Mouse (Mus musculus): ENCODE measurements around the gene Dusp18. TPM values are rescaled to one million over a fixed set of nuclear protein-coding genes. Genes with fewer than 3 reads are reported as not detected.

Dusp18 gene
- polyA plus RNA-seq, 1 experiment from 2014 or later: 13.6 TPM

DNA sequence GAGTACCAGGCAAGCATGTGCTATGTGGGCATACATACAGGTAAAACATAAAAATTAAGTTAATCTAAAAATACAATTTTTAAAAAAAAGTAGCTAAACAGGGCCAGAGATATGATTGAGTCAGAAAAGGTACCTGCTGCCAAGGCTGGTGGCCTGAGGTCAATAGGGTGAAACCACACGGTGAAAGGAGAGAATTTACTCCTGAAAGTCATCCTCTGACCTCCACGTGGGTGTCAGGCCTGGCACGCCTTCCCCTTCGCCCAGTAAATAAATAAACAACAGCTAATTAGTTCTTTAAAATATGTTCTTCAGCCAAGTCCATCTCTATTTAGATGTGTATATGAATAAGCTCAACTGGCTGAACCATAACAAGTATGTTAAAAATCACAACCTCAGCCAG is 34.7 kb upstream of the Dusp18 start:
- WGBS: 69% methylated on average over 4 of the region's 4 CpGs
- H3K4me1 ChIP-seq: peaks cover 11% of the 10 kb centered on the region; the same call in 1 of the 2 replicates
- H3K9me3 ChIP-seq: no peaks in the 10 kb centered on the region
- no peaks in the 10 kb centered on the region for H3K36me3 ChIP-seq
- peaks cover 38% of the 10 kb centered on the region for H3K27me3 ChIP-seq (ENCODE audit: insufficient read depth, poor library complexity, severe bottlenecking)
- H3K4me3 ChIP-seq: no peak overlapping the region
- DNase-seq (ENCODE audit: low spot score): peak; percentile 16
- H3K27ac ChIP-seq: no peak overlapping the region

- DNase-seq (ENCODE audit: low spot score): peak; percentile 72
- peaks cover 11% of the 10 kb centered on the region; the same call in 1 of the 2 replicates for H3K4me1 ChIP-seq
- H3K36me3 ChIP-seq: no peaks in the 10 kb centered on the region
- H3K27ac ChIP-seq: no peak overlapping the region
- H3K27me3 ChIP-seq (ENCODE audit: insufficient read depth, poor library complexity, severe bottlenecking): peaks cover 54% of the 10 kb centered on the region
- H3K4me3 ChIP-seq: peak overlapping the region; percentile 62
- H3K9me3 ChIP-seq: no peaks in the 10 kb centered on the region
- WGBS: 66% methylated on average over 19 of the region's 19 CpGs
Measured at GRCm38 (mm10) chr11:3862661-3863453, 32.2 kb upstream of the Dusp18 start.

GRCm38 (mm10) chr11:3863454-3864112 is 31.5 kb upstream of the Dusp18 start, which contains the start of gene Osbp2:
Gene Osbp2, minus strand, starts transcription at chr11:3863903.
- peak; percentile 91 for DNase-seq (ENCODE audit: low spot score)
- Histone ChIP-seq H3K4me1 (peaks cover 11% of the 10 kb centered on the region; the same call in 1 of the 2 replicates), H3K27ac (peak within 1 kb of the TSS; percentile 60), H3K9me3 (no peaks in the 10 kb centered on the region), H3K36me3 (no peaks in the 10 kb centered on the region), H3K4me3 (peak within 1 kb of the TSS; percentile 62), H3K27me3 (ENCODE audit: insufficient read depth, poor library complexity, severe bottlenecking) (peaks cover 54% of the 10 kb centered on the region)
- 3% methylated on average over 58 of the region's 58 CpGs for WGBS

DNA sequence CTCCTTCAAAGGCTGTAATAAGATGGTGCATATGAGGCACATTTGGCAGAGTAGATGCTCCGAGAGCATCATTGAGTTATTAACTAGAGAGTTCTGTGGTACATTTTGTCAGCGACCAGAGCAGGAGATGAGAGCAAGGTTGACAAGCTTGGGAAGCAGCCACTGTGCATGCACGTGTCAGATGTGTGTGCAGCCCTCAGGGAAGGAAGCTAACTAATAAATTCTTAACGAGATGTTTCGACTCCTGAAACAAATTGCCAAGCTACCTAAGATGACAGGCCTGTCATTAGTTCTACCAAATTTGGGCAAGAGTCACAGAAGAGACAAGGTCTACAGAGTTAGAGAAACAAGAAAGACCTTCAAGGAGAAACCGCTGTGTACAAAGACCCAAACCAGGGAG is 30.7 kb upstream of the Dusp18 start:
- Histone ChIP-seq H3K4me3 (peak overlapping the region; percentile 62), H3K27me3 (ENCODE audit: insufficient read depth, poor library complexity, severe bottlenecking) (peaks cover 54% of the 10 kb centered on the region)

DNA sequence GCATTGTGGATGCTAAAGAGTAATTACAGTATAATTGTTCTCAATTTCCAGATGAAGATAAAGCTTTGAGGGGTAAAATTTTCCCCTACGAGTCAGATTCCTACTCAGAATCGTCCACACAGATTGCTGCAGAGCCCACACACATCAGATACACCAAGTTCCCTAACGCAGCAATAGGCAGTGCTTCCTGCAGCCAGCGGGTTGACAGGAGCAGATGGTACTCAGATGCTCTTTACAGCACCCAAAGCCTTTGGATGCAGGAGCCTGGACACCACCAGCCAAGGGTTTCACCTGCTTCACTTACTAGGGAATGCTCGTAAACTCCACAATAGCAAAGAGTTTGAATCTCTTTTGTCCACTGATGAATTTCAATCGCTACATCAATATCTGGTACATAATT is 18.6 kb upstream of the Dusp18 start:
- H3K27ac ChIP-seq: no peak overlapping the region
- H3K9me3 ChIP-seq: no peaks in the 10 kb centered on the region
- WGBS: 81% methylated on average over 6 of the region's 6 CpGs
- DNase-seq (ENCODE audit: low spot score): no peak
- no peaks in the 10 kb centered on the region for H3K4me1 ChIP-seq
- H3K36me3 ChIP-seq: no peaks in the 10 kb centered on the region
- no peak overlapping the region for H3K4me3 ChIP-seq
- 0 out of 2 replicates have a peak, but pooled peaks cover 8% of the 10 kb centered on the region for H3K27me3 ChIP-seq (ENCODE audit: insufficient read depth, poor library complexity, severe bottlenecking)

More for the DNA sequence above, 30.7 kb upstream of the Dusp18 start:
- peak overlapping the region; percentile 60; the same call in 1 of the 2 replicates for H3K27ac ChIP-seq
- no peaks in the 10 kb centered on the region for H3K36me3 ChIP-seq
- H3K9me3 ChIP-seq: no peaks in the 10 kb centered on the region
- H3K4me1 ChIP-seq: peaks cover 11% of the 10 kb centered on the region; the same call in 1 of the 2 replicates
- WGBS: 43% methylated on average over 6 of the region's 6 CpGs
- DNase-seq (ENCODE audit: low spot score): peak; percentile 68

DNA sequence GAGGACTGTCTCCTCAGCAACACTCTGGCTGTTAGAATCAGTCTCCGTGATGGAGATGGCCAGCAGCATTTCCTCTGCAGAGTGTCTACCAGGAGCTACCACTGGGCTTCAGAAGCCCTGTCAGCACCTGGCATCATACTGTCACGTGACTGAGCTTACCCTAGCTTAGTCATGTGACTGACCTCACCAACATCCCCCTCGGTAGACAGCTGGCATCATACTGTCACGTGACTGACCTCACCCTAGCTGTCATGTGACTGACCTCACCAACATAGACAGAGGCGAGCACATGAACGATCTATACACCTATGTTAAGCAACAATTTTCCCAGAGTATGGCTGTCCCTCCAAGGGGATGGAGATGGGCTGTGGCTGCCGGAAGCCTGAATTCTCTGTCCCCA is 16.4 kb upstream of the Dusp18 start:
- 71% methylated on average over 7 of the region's 7 CpGs for WGBS
- H3K4me1 ChIP-seq: no peaks in the 10 kb centered on the region
- no peaks in the 10 kb centered on the region for H3K36me3 ChIP-seq
- H3K4me3 ChIP-seq: no peak overlapping the region
- no peak overlapping the region for H3K27ac ChIP-seq
- peak; percentile 70 for DNase-seq (ENCODE audit: low spot score)
- H3K27me3 ChIP-seq (ENCODE audit: insufficient read depth, poor library complexity, severe bottlenecking): 0 out of 2 replicates have a peak, but pooled peaks cover 15% of the 10 kb centered on the region
- no peaks in the 10 kb centered on the region for H3K9me3 ChIP-seq

DNA sequence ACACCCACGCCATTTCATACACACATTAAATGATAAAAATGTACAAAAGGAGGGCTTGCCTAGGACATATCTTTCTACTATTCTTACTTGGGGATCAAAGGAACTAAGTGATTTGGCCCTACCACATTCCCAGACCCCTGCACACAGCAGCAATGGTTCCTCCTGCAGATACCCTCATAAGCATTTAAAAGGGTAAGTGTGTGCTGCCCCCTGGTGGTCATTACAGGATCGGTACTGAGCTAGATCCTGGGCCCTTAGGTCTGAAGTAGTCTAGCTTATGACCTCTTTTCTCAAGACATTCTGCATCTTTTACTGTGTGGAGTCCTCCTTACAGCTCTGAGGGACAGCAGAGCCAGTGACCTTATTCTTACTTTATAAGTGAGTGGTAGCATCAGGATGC is 15.2 kb upstream of the Dusp18 start:
- WGBS: 33% methylated on average over 2 of the region's 2 CpGs
- Histone ChIP-seq H3K27me3 (ENCODE audit: insufficient read depth, poor library complexity, severe bottlenecking) (0 out of 2 replicates have a peak, but pooled peaks cover 15% of the 10 kb centered on the region), H3K4me3 (no peak overlapping the region), H3K27ac (no peak overlapping the region), H3K4me1 (0 out of 2 replicates have a peak, but pooled peaks cover under 1% of the 10 kb centered on the region), H3K9me3 (no peaks in the 10 kb centered on the region), H3K36me3 (no peaks in the 10 kb centered on the region)
- DNase-seq (ENCODE audit: low spot score): peak; percentile 89

DNA sequence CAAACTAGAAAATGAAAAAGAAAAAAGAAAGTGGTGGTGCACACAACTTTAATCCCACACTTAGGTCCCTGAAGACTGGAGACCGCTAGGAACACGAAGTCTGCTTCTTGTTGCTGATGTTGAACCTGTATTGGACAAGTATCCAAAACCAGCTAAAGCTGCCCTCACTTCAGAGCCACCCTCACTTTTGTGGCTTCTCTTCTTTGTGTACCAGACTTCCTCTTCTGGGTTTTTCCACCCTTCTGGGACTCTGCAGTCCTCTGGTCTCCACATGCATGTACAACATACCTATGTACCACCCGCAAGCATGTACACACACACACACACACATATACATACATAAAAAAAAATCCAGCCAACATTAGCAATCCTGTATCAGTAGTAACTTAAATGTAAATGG is 11.3 kb upstream of the Dusp18 start:
- Histone ChIP-seq H3K36me3 (no peaks in the 10 kb centered on the region), H3K4me3 (no peak overlapping the region), H3K9me3 (no peaks in the 10 kb centered on the region), H3K27me3 (ENCODE audit: insufficient read depth, poor library complexity, severe bottlenecking) (0 out of 2 replicates have a peak, but pooled peaks cover 11% of the 10 kb centered on the region), H3K4me1 (peaks cover 5% of the 10 kb centered on the region; the same call in 1 of the 2 replicates), H3K27ac (no peak overlapping the region)
- DNase-seq (ENCODE audit: low spot score): peak; percentile 17
- WGBS: 85% methylated on average over 3 of the region's 3 CpGs

- no peaks in the 10 kb centered on the region for H3K9me3 ChIP-seq
- peaks cover 5% of the 10 kb centered on the region; the same call in 1 of the 2 replicates for H3K4me1 ChIP-seq
- H3K36me3 ChIP-seq: no peaks in the 10 kb centered on the region
- H3K4me3 ChIP-seq: no peak overlapping the region
- no peak for DNase-seq (ENCODE audit: low spot score)
- 58% methylated on average over 5 of the region's 5 CpGs for WGBS
- H3K27ac ChIP-seq: no peak overlapping the region
- 0 out of 2 replicates have a peak, but pooled peaks cover 4% of the 10 kb centered on the region for H3K27me3 ChIP-seq (ENCODE audit: insufficient read depth, poor library complexity, severe bottlenecking)
Measured at GRCm38 (mm10) chr11:3887331-3887730, 7.7 kb upstream of the Dusp18 start.

DNA sequence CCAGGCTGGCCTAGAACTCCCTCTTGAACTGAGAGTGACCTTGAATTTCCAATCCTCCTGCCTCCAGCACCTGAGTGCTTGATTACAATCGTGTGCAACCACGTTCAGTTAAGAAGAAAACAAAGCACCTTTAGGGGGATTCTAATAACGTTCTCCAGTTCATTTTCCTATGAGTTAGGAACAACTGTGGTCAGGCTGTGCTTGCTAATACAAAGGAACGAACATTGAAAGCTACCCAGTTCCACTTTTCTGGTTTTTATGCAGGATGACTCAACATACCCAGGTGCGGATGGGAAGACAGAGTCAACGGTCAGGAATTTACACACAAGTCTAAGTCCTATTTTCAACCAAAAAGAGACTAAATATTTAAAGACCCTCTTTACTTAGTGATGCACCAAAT is 1.1 kb upstream of the Dusp18 start:
- 81% methylated on average over 6 of the region's 6 CpGs for WGBS
- Histone ChIP-seq H3K27ac (0 out of 2 replicates have a peak overlapping the region, but pooled peaks have one; percentile 87), H3K9me3 (no peaks in the 10 kb centered on the region), H3K36me3 (peaks cover 23% of the 10 kb centered on the region), H3K4me3 (peak overlapping the region; percentile 59; the same call in 1 of the 2 replicates), H3K4me1 (peaks cover 10% of the 10 kb centered on the region; the same call in 1 of the 2 replicates), H3K27me3 (ENCODE audit: insufficient read depth, poor library complexity, severe bottlenecking) (no peaks in the 10 kb centered on the region)
- no peak for DNase-seq (ENCODE audit: low spot score)

DNA sequence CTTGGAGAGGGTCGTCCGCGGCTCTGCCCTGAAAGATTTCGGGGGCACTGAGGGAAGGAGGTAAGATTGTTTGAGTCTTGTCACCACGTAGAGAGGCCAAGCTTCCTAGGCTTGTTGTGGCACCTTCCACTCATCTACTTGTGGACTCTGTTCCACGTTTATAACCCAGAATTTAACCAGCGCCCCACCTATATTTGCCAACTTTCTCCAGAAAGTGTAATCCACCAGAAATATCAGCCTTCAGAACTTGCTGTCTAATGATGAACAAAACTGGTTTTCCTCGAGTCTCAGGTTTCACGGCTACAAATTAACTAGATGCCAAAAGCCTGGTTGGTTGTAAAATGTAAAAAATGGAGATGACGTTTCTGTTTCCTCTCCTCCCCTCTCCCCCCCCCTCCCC is 418 bp downstream of the Dusp18 start:
- Histone ChIP-seq H3K4me1 (peaks cover 15% of the 10 kb centered on the region; the same call in 1 of the 2 replicates), H3K9me3 (no peaks in the 10 kb centered on the region), H3K27me3 (ENCODE audit: insufficient read depth, poor library complexity, severe bottlenecking) (no peaks in the 10 kb centered on the region), H3K36me3 (peaks cover 27% of the 10 kb centered on the region), H3K4me3 (peak overlapping the region; percentile 59), H3K27ac (peak overlapping the region; percentile 87)
- 7% methylated on average over 10 of the region's 10 CpGs for WGBS
- no peak for DNase-seq (ENCODE audit: low spot score)

DNA sequence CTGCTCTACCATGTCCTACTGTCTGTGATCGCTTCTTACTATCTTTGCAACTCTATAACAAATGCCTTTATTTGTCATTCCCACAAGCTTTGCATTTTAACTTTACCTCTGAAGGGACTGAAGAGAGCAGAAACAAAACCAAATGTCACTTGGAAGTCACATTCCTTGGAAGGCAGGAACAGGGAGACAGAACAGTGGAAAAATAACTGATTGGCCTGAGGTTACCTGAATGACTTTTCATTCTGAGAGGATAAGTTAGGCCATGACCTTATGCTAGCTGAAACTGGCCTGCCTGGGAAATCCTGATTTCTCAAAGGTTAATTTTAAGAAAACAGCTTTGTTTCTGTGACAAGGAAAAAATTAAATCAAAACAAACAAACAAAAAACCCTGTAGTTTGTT is 893 bp downstream of the Dusp18 start:
- Histone ChIP-seq H3K4me3 (peak overlapping the region; percentile 59; the same call in 1 of the 2 replicates), H3K36me3 (peaks cover 27% of the 10 kb centered on the region), H3K27me3 (ENCODE audit: insufficient read depth, poor library complexity, severe bottlenecking) (no peaks in the 10 kb centered on the region), H3K9me3 (no peaks in the 10 kb centered on the region), H3K27ac (0 out of 2 replicates have a peak overlapping the region, but pooled peaks have one; percentile 87), H3K4me1 (peaks cover 16% of the 10 kb centered on the region; the same call in 1 of the 2 replicates)
- WGBS: 96% methylated on average over 1 of the region's 1 CpGs
- no peak for DNase-seq (ENCODE audit: low spot score)

GRCm38 (mm10) chr11:3900296-3900695 is 5.3 kb downstream of the Dusp18 start:
- Histone ChIP-seq H3K4me3 (no peak overlapping the region), H3K4me1 (peaks cover 16% of the 10 kb centered on the region; the same call in 1 of the 2 replicates), H3K27me3 (ENCODE audit: insufficient read depth, poor library complexity, severe bottlenecking) (no peaks in the 10 kb centered on the region), H3K36me3 (peaks cover 27% of the 10 kb centered on the region), H3K27ac (no peak overlapping the region), H3K9me3 (no peaks in the 10 kb centered on the region)
- DNase-seq (ENCODE audit: low spot score): no peak
- WGBS: 66% methylated on average over 6 of the region's 6 CpGs

All from heart, embryonic 10.5 days (tissue).